In the genomic region with DNA sequence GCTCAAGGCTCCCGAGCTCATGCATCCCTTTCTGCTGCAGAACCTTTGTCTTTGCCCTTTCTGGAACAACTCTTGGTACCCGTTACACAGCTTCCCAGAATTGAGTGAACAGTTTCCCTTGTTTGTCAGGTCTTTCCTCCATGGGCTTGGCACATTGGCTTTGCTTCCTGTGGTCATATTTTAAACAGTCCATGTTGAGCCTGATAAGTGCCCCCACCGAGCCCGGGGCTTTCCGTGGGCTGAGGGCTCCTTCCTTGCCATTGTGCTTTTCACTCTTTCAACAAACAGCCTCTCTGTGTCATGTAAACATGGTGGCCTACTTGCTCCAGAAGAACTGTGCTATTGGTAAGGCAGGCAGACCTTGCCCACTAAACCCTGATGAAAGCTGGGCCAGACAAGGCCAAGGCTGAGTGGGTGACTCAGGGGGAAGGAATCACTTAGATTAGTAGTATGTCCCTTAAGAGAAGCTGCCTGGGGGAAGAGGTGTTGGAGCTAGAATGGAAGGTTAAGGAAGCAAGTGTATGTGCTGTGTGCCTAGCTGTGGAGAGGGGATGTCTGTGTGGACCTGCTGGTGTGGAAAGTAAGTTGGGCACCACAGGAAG, we compare ENCODE assay signal across 20 mouse cellular contexts. TPM values are rescaled to one million over a fixed set of nuclear protein-coding genes. Genes with fewer than 3 reads are reported as not detected.
DNase-seq lines count a peak whose midpoint lies in the region; ATAC-seq and TF ChIP-seq lines count a peak whose summit lies in the region.
"Had no signal": no experiment of that assay in that cellular context is flagged by ENCODE, and none has a peak within 500 bp of the region (broad histone marks: within the 10 kb centered on the region; RNA-seq: fewer than 3 reads in every experiment).

No protein-coding gene starts in this region.

- no peak overlapping the region for H3K4me3 ChIP-seq in cerebellum, adult 2 months (replicated peaks; ENCODE audit: insufficient read depth, low read depth, low read length)
- H3K4me3 ChIP-seq in megakaryocyte, embryonic 14.5 days (replicated peaks), result peak overlapping the region; percentile 57
- H3K4me3 ChIP-seq in lung, embryonic 14.5 days (ENCODE audit: low read depth, low read length), result no peak overlapping the region
- H3K4me3 ChIP-seq in intestine, embryonic 16.5 days (ENCODE audit: low read length), result no peak overlapping the region
- H3K4me3 ChIP-seq in hindbrain, embryonic 14.5 days (replicated peaks; ENCODE audit: low read length), result no peak overlapping the region
- H3K4me3 ChIP-seq: forebrain, embryonic 12.5 days; midbrain, embryonic 13.5 days; neural tube, embryonic 13.5 days had no signal

- peak overlapping the region; percentile 61; the same call in 1 of the 2 replicates for H3K27ac ChIP-seq in cerebellum, adult 2 months (ENCODE audit: insufficient read depth, low read length)
- peak overlapping the region; percentile 67; the same call in 1 of the 2 replicates for H3K27ac ChIP-seq in lung, embryonic 14.5 days (ENCODE audit: low read depth)
- H3K27ac ChIP-seq in intestine, embryonic 16.5 days (ENCODE audit: low read length), result no peak overlapping the region
- H3K27ac ChIP-seq in hindbrain, embryonic 14.5 days, result no peak overlapping the region; the same call in 1 of the 2 replicates
- H3K27ac ChIP-seq: hindbrain, postnatal 0 days; macrophage; midbrain, embryonic 13.5 days; neural tube, embryonic 13.5 days had no signal

- no peak for TF ChIP-seq CTCF in cerebellum, adult 2 months (IDR thresholded peaks at IDR 0.05; ENCODE audit: borderline replicate concordance, insufficient read depth, low read depth, low read length)
- no peak for TF ChIP-seq CTCF in lung, embryonic 14.5 days (IDR thresholded peaks at IDR 0.05; ENCODE audit: low read depth)

- peak in 1 of 2 experiments; percentile 17 for DNase-seq in cerebellum, adult 2 months
- no peak for DNase-seq in cerebellum, postnatal 25 days
- DNase-seq in lung, embryonic 14.5 days, result peak; percentile 46
- DNase-seq in lung, postnatal 36 days, result peak; percentile 74
- no peak for DNase-seq in hindbrain, embryonic 14.5 days (ENCODE audit: low spot score)
- DNase-seq: B cell, adult 2 months; cerebellum, postnatal 14 days; heart, adult 18-20 months; heart, postnatal 36 days; kidney, adult 18-20 months; kidney, postnatal 14 days had no signal

- H3K9ac ChIP-seq in lung, embryonic 14.5 days, result no peak overlapping the region
- H3K9ac ChIP-seq in intestine, embryonic 16.5 days (ENCODE audit: low read depth, low read length), result no peak overlapping the region
- no peak overlapping the region for H3K9ac ChIP-seq in hindbrain, embryonic 14.5 days
- H3K9ac ChIP-seq: forebrain, embryonic 12.5 days; midbrain, embryonic 13.5 days; neural tube, embryonic 13.5 days had no signal

- H3K9me3 ChIP-seq in megakaryocyte, embryonic 14.5 days, result no peaks in the 10 kb centered on the region
- no peaks in the 10 kb centered on the region for H3K9me3 ChIP-seq in lung, embryonic 14.5 days (ENCODE audit: low read depth, low read length)
- H3K9me3 ChIP-seq in intestine, embryonic 16.5 days (ENCODE audit: control insufficient read depth, low read length), result no peaks in the 10 kb centered on the region
- H3K9me3 ChIP-seq in hindbrain, embryonic 14.5 days (ENCODE audit: control insufficient read depth, low read length), result no peaks in the 10 kb centered on the region
- H3K9me3 ChIP-seq: forebrain, embryonic 12.5 days; midbrain, embryonic 13.5 days; neural tube, embryonic 13.5 days had no signal

- no peak overlapping the region for H3K4me2 ChIP-seq in lung, embryonic 14.5 days
- H3K4me2 ChIP-seq in intestine, embryonic 16.5 days (ENCODE audit: low read depth, low read length), result no peak overlapping the region
- no peak overlapping the region for H3K4me2 ChIP-seq in hindbrain, embryonic 14.5 days (replicated peaks)
- H3K4me2 ChIP-seq: forebrain, embryonic 12.5 days; liver, embryonic 11.5 days; midbrain, embryonic 13.5 days; neural tube, embryonic 13.5 days had no signal

- H3K27me3 ChIP-seq in cerebellum, adult 2 months (ENCODE audit: control insufficient read depth, insufficient read depth, low read length), result no peaks in the 10 kb centered on the region
- no peaks in the 10 kb centered on the region for H3K27me3 ChIP-seq in megakaryocyte, embryonic 14.5 days (replicated peaks)
- no peaks in the 10 kb centered on the region for H3K27me3 ChIP-seq in lung, embryonic 14.5 days (ENCODE audit: insufficient read depth, low read length)
- H3K27me3 ChIP-seq in intestine, embryonic 16.5 days (replicated peaks; ENCODE audit: control insufficient read depth, insufficient read depth, low read length), result no peaks in the 10 kb centered on the region
- no peaks in the 10 kb centered on the region for H3K27me3 ChIP-seq in hindbrain, embryonic 14.5 days (ENCODE audit: control insufficient read depth, insufficient read depth, low read length)
- H3K27me3 ChIP-seq: forebrain, embryonic 12.5 days; midbrain, embryonic 13.5 days; neural tube, embryonic 13.5 days had no signal

- WGBS in cerebellum, adult 2 months, result 89% methylated on average over 5 of the region's 5 CpGs
- WGBS in lung, embryonic 14.5 days, result 66% methylated on average over 5 of the region's 5 CpGs
- 77% methylated on average over 5 of the region's 5 CpGs for WGBS in intestine, embryonic 16.5 days
- 85% methylated on average over 5 of the region's 5 CpGs for WGBS in hindbrain, embryonic 14.5 days

- H3K36me3 ChIP-seq in megakaryocyte, embryonic 14.5 days (replicated peaks; ENCODE audit: low read length), result peaks cover 56% of the 10 kb centered on the region
- peaks cover 27% of the 10 kb centered on the region for H3K36me3 ChIP-seq in lung, embryonic 14.5 days (ENCODE audit: insufficient read depth)
- H3K36me3 ChIP-seq in intestine, embryonic 16.5 days (ENCODE audit: control insufficient read depth, insufficient read depth, low read length), result peaks cover 2% of the 10 kb centered on the region; the same call in 1 of the 2 replicates
- H3K36me3 ChIP-seq in hindbrain, embryonic 14.5 days (replicated peaks; ENCODE audit: control insufficient read depth, insufficient read depth), result peaks cover 46% of the 10 kb centered on the region

- ATAC-seq in megakaryocyte, adult 5-6 weeks (ENCODE audit: poor library complexity, severe bottlenecking), result no peak
- 0 out of 2 replicates have a peak, but pooled peaks have one; percentile 38 for ATAC-seq in lung, embryonic 14.5 days (ENCODE audit: insufficient read depth)
- ATAC-seq in intestine, embryonic 16.5 days, result no peak
- no peak for ATAC-seq in hindbrain, embryonic 14.5 days (ENCODE audit: low FRiP score)
- ATAC-seq: hindbrain, postnatal 0 days; midbrain, embryonic 13.5 days had no signal

- H3K4me1 ChIP-seq in cerebellum, adult 2 months (ENCODE audit: control insufficient read depth, insufficient read depth, low read length), result peaks cover 29% of the 10 kb centered on the region
- peaks cover 94% of the 10 kb centered on the region for H3K4me1 ChIP-seq in megakaryocyte, embryonic 14.5 days
- H3K4me1 ChIP-seq in lung, embryonic 14.5 days (ENCODE audit: insufficient read depth), result no peaks in the 10 kb centered on the region
- H3K4me1 ChIP-seq in intestine, embryonic 16.5 days (ENCODE audit: control insufficient read depth, insufficient read depth, low read length), result no peaks in the 10 kb centered on the region
- 0 out of 2 replicates have a peak, but pooled peaks cover 3% of the 10 kb centered on the region for H3K4me1 ChIP-seq in hindbrain, embryonic 14.5 days (replicated peaks; ENCODE audit: control insufficient read depth, insufficient read depth, low read length)
- H3K4me1 ChIP-seq: forebrain, embryonic 12.5 days; midbrain, embryonic 13.5 days; neural tube, embryonic 13.5 days had no signal

- no peak for TF ChIP-seq POLR2A in cerebellum, adult 2 months (IDR thresholded peaks at IDR 0.05; ENCODE audit: borderline replicate concordance, insufficient read depth, low read length)

RNA-seq across cellular contexts. Expression of gene Sema7a, which starts 8.6 kb away (rescaled TPM):
- polyA plus RNA-seq in cerebellum, adult 2 months (2012; rRNA removed), result 177 and 189 TPM in 2 replicates
- polyA plus RNA-seq in megakaryocyte, embryonic 14.5 days (2012; ENCODE audit: insufficient read depth, low replicate concordance), result 7.2 and 10.4 TPM in 2 replicates
- total RNA-seq in megakaryocyte, adult 5-6 weeks (2015), result 1.1 and 1.4 TPM in 2 replicates
- 3.9 and 5.0 TPM in 2 replicates for total RNA-seq in megakaryocyte, adult 5-6 weeks (2017)
- polyA plus RNA-seq in lung, embryonic 14.5 days (2014; fragmentation: Nextera tagmentation; extraction: Ambion mirVana), result 1.0 TPM in 2 replicates
- polyA plus RNA-seq in intestine, embryonic 16.5 days (2015; fragmentation: Nextera tagmentation; extraction: Ambion mirVana), result 0.54 and 0.72 TPM in 2 replicates
- 6.3 and 7.3 TPM in 2 replicates for polyA plus RNA-seq in hindbrain, embryonic 14.5 days (2014; fragmentation: Nextera tagmentation; extraction: Ambion mirVana)

RNA-seq across cellular contexts. Expression of gene Ubl7, which starts 20.5 kb away (rescaled TPM):
- 133 and 140 TPM in 2 replicates for polyA plus RNA-seq in cerebellum, adult 2 months (2012; rRNA removed)
- 138 and 474 TPM in 2 replicates for polyA plus RNA-seq in megakaryocyte, embryonic 14.5 days (2012; ENCODE audit: insufficient read depth, low replicate concordance)
- 82.3 and 95.7 TPM in 2 replicates for total RNA-seq in megakaryocyte, adult 5-6 weeks (2015)
- 22.8 and 27.7 TPM in 2 replicates for total RNA-seq in megakaryocyte, adult 5-6 weeks (2017)
- polyA plus RNA-seq in lung, embryonic 14.5 days (2014; fragmentation: Nextera tagmentation; extraction: Ambion mirVana), result 101 and 107 TPM in 2 replicates
- 91.3 and 91.6 TPM in 2 replicates for polyA plus RNA-seq in intestine, embryonic 16.5 days (2015; fragmentation: Nextera tagmentation; extraction: Ambion mirVana)
- polyA plus RNA-seq in hindbrain, embryonic 14.5 days (2014; fragmentation: Nextera tagmentation; extraction: Ambion mirVana), result 151 and 160 TPM in 2 replicates

Comparison
In these comparisons a context has a peak if more than half of its experiments do, and no peak if none do; other contexts are left out.
1. DNase-seq: peak in lung, embryonic 14.5 days (single experiment) and lung, postnatal 36 days (single experiment); none in cerebellum, postnatal 25 days (0 of 2) and hindbrain, embryonic 14.5 days (single experiment).
2. H3K27ac ChIP-seq: peak in cerebellum, adult 2 months (single experiment) and lung, embryonic 14.5 days (single experiment); none in intestine, embryonic 16.5 days (single experiment) and hindbrain, embryonic 14.5 days (single experiment).
3. RNA of gene Sema7a, which starts 8.6 kb away (polyA plus RNA-seq): 177 to 189 TPM in cerebellum, adult 2 months; 7.2 to 10.4 TPM in megakaryocyte, embryonic 14.5 days, 6.3 to 7.3 TPM in hindbrain, embryonic 14.5 days, 1.0 TPM in lung, embryonic 14.5 days and 0.54 to 0.72 TPM in intestine, embryonic 16.5 days; every median in the first group is over 10 times any median in the second.